Mouse (Mus musculus) liver, embryonic 13.5 days (tissue): ENCODE data around the gene Otub2. TPM values are rescaled to one million over a fixed set of nuclear protein-coding genes. Genes with fewer than 3 reads are reported as not detected.
A peak's percentile ranks its signal among the peaks of the same experiment; 100 is the strongest.

Experiments
- ATAC-seq: fragments of 200-750 bp; cut with Nextera tagmentation; 2 replicates; pipeline ENCODE4 v1.8.0; 2017; ENCODE audit warnings: low read depth, mild to moderate bottlenecking, moderate number of reproducible peaks, moderate library complexity
- DNase-seq: peaks from one replicate; pipeline ENCODE4 v3.0.0; 2022
- H3K27ac ChIP-seq: fragments of 300-500 bp; sonication (generic); 2 replicates; pipeline ENCODE4 v1.5.1; 2015; ENCODE audit warnings: moderate library complexity, mild to moderate bottlenecking, inconsistent platforms
- H3K27me3 ChIP-seq: fragments of 300-500 bp; sonication (generic); 2 replicates; pipeline ENCODE4 v1.6.1; 2015; ENCODE audit warnings: mild to moderate bottlenecking, inconsistent platforms
- H3K36me3 ChIP-seq: fragments of 300-500 bp; sonication (generic); 2 replicates; pipeline ENCODE4 v1.6.1; 2015; ENCODE audit warnings: mild to moderate bottlenecking, inconsistent platforms
- H3K4me1 ChIP-seq: fragments of 300-500 bp; sonication (generic); replicated peaks from 2 replicates; pipeline ENCODE4 v1.6.1; 2015; ENCODE audit warnings: inconsistent platforms
- H3K4me2 ChIP-seq: fragments of 300-500 bp; sonication (generic); 2 replicates; pipeline ENCODE4 v1.6.1; 2015; ENCODE audit warnings: inconsistent platforms, mild to moderate bottlenecking, moderate library complexity
- H3K4me3 ChIP-seq: fragments of 300-500 bp; sonication (generic); replicated peaks from 2 replicates; pipeline ENCODE4 v1.5.1; 2015; ENCODE audit warnings: mild to moderate bottlenecking, inconsistent platforms
- H3K9ac ChIP-seq: fragments of 300-500 bp; sonication (generic); 2 replicates; pipeline ENCODE4 v1.6.1; 2015; ENCODE audit warnings: mild to moderate bottlenecking, inconsistent platforms
- H3K9me3 ChIP-seq: fragments of 300-500 bp; sonication (generic); replicated peaks from 2 replicates; pipeline ENCODE4 v1.6.1; 2016; ENCODE audit warnings: inconsistent platforms
- WGBS: fragments of 180-500 bp; shearing (Covaris S2); methylation state at CpG from one replicate; pipeline ENCODE4 v1.1.7; 2015; ENCODE audit not compliant: insufficient replicate concordance; 5-methylcytosine and 5-hydroxymethylcytosine counted together
- polyA plus RNA-seq: library from polyadenylated mRNA; unstranded; fragments of >200 nt; fragmentation: Nextera tagmentation; extraction: Ambion mirVana; gene quantifications from 2 replicates; pipeline ENCODE4 v1.2.1, GENCODE M21; 2015

Otub2 gene
- polyA plus RNA-seq, 1 experiment from 2014 or later = 20.8 TPM

DNA sequence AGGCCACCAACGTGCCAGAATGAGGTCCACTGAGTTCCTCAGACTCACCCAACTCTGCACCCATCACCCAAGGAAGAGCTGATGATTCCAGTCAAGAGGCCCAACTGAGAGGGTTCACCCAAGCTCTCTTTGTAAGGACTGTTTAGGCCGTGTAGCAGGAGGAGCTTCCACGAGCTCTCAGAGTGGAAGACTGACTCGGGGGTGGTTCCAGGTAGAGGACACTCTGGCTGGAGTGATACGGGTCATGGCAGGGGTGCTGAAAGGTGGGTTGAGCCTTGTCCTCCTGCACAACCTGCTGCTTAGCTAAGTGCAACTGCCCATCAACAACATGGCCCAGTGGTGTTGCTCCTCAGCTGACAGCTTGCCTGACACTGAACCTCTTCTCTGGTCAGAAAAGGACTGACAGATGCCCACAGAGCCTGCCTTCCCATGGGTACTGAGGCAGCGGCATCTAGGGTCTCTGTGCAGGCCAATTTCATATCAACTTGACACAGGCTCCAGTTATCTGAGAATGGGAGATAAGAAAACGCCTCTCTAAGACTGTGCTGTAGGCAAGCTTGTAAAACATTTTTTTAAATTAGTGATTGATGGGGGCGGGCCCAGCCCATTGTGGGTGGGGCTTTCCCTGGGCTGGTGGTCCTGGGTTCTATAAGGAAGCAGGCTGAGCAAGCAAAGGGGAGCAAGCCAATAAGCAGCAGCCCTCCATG lies 14.8 kb upstream of the Otub2 start:
- Histone ChIP-seq H3K4me2 (peak overlapping the region; percentile 36), H3K9me3 (no peaks in the 10 kb centered on the region)
- DNase-seq = peak; percentile 57

DNA sequence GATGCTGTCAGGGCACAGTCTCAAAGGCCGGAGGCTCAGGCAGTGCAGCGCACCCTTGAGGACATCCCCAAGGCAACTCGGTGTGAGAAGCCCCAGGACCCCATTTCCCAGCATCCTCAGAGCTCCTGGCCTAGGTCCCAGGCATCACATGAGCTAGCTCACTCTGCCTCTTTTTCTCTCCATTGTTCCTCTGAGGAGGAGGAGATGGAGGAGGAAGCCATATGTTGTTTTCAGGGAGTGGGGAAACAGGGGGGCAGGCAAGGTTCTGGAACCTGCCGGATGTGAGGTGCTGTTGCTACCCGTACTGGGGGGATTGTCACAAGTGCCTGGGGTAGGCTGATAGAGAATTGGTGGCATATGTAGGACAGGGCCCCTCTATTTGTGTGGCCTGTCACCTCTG lies 12.4 kb upstream of the Otub2 start:
- Histone ChIP-seq H3K27ac (no peak overlapping the region), H3K9me3 (no peaks in the 10 kb centered on the region), H3K27me3 (peaks cover 6% of the 10 kb centered on the region), H3K4me3 (no peak overlapping the region), H3K9ac (no peak overlapping the region), H3K4me2 (no peak overlapping the region), H3K36me3 (no peaks in the 10 kb centered on the region), H3K4me1 (peaks cover 27% of the 10 kb centered on the region)
- ATAC-seq (no peak), DNase-seq (no peak)
- WGBS = 66% methylated on average over 5 of the region's 5 CpGs

More for the DNA sequence above, 14.8 kb upstream of the Otub2 start:
- Histone ChIP-seq H3K27ac (peak overlapping the region; percentile 43; the same call in 1 of the 2 replicates), H3K4me3 (0 out of 2 replicates have a peak overlapping the region, but pooled peaks have one; percentile 14), H3K36me3 (no peaks in the 10 kb centered on the region), H3K9ac (peak overlapping the region; percentile 41; the same call in 1 of the 2 replicates), H3K27me3 (peaks cover 15% of the 10 kb centered on the region), H3K4me1 (peaks cover 30% of the 10 kb centered on the region)
- WGBS = 20% methylated on average over 8 of the region's 8 CpGs
- peak; percentile 93 for ATAC-seq

DNA sequence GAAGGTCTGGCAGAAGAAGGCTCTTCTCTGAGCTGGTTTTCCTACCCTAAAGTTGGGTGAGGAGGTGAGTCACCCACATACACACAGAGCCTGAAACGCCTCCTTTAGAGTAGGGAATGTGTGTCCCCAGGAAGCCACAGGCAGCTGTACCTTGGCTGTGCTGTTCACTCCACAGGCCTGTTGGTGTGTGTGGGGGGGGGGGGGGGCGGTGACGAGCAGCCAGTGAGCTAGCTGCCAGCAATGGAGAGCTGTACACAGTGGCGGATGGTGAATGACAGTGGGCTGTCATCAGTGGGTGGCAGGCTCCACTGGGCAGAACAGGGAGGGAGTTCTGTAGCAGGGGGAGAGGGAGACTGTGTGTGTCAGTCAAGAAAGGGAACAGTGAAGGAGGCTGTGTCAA lies 11.7 kb upstream of the Otub2 start:
- Histone ChIP-seq H3K27ac (no peak overlapping the region), H3K4me2 (no peak overlapping the region), H3K4me1 (peaks cover 27% of the 10 kb centered on the region), H3K36me3 (no peaks in the 10 kb centered on the region), H3K9me3 (no peaks in the 10 kb centered on the region), H3K27me3 (peaks cover 3% of the 10 kb centered on the region; the same call in 1 of the 2 replicates), H3K9ac (no peak overlapping the region), H3K4me3 (no peak overlapping the region)
- 63% methylated on average over 4 of the region's 4 CpGs for WGBS
- no peak for ATAC-seq
- DNase-seq = no peak

DNA sequence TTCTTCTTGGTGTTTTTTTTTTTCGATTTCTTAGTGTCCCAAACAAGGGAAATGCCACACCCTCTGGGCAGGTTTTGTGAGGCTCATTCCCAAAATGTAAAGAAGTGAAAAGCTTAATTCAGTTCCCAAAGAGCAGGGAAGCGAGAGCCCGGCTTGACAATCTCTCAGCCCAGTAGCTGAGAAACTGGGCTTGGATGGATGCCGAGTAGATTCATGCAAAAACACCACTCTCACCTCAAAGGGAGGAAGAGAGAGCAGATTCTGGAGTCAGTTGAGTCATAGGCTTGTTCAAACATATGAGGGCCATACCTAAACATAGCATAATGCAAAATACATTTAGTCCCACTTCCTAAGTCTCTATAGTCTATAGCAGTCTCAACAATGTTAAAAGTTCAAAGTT lies 8.3 kb upstream of the Otub2 start:
- Histone ChIP-seq H3K36me3 (no peaks in the 10 kb centered on the region), H3K4me3 (no peak overlapping the region), H3K9me3 (no peaks in the 10 kb centered on the region), H3K9ac (no peak overlapping the region), H3K27me3 (0 out of 2 replicates have a peak, but pooled peaks cover under 1% of the 10 kb centered on the region), H3K4me2 (no peak overlapping the region), H3K27ac (no peak overlapping the region), H3K4me1 (0 out of 2 replicates have a peak, but pooled peaks cover 5% of the 10 kb centered on the region)
- DNase-seq = no peak
- WGBS = 63% methylated on average over 4 of the region's 4 CpGs
- no peak for ATAC-seq

DNA sequence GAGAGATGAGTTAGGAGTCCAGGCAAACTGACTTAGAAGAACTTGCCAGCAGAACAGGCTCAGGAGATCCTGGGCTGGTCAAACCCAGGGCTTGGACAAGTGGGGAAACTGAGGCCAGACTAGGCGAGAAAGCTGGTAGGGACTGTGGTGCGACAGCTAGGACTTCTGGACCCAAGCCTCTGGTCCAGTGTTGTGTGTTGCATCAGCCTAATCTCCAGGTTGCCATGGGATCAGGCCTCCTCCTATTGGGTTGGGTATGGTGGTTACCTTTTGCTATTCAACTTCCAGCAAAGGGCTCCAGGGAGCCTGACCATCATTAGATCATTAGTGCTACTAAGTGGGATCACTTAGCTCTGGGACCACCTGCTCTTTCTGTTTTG lies 856 bp downstream of the Otub2 start:
- Histone ChIP-seq H3K9ac (peak overlapping the region; percentile 97), H3K4me2 (peak overlapping the region; percentile 82), H3K36me3 (peaks cover 26% of the 10 kb centered on the region), H3K4me1 (peaks cover 71% of the 10 kb centered on the region), H3K27ac (peak overlapping the region; percentile 99), H3K27me3 (no peaks in the 10 kb centered on the region), H3K4me3 (peak overlapping the region; percentile 94), H3K9me3 (no peaks in the 10 kb centered on the region)
- ATAC-seq = peak; percentile 10; the same call in 1 of the 2 replicates
- DNase-seq = peak; percentile 59
- WGBS = 45% methylated on average over 2 of the region's 2 CpGs

DNA sequence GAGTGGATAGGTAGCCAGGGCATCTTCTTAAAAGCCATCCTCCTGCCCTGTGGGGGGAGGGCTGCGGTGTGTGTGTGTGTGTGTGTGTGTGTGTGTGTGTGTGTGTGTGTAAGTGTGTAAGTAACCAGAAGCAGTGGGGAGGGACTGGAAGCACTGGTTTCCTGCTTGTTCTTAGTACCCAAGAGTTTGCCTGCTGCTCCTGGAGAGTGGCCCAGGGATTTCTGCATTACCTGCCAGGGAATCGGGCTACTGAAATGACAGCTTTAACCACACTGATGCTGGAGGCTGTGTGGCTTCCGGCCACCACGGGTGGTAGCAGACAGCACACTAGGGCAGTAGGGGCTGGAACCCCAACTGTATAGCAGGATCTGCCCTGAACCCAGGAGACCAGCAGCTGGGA lies 1.5 kb downstream of the Otub2 start:
- H3K4me2 ChIP-seq = peak overlapping the region; percentile 82
- WGBS = 56% methylated on average over 4 of the region's 4 CpGs
- H3K4me1 ChIP-seq = peaks cover 75% of the 10 kb centered on the region
- H3K27ac ChIP-seq = peak overlapping the region; percentile 99
- ATAC-seq = no peak
- no peak for DNase-seq
- H3K36me3 ChIP-seq = peaks cover 26% of the 10 kb centered on the region
- no peaks in the 10 kb centered on the region for H3K9me3 ChIP-seq
- H3K9ac ChIP-seq = peak overlapping the region; percentile 97
- H3K27me3 ChIP-seq = no peaks in the 10 kb centered on the region
- peak overlapping the region; percentile 94 for H3K4me3 ChIP-seq

DNA sequence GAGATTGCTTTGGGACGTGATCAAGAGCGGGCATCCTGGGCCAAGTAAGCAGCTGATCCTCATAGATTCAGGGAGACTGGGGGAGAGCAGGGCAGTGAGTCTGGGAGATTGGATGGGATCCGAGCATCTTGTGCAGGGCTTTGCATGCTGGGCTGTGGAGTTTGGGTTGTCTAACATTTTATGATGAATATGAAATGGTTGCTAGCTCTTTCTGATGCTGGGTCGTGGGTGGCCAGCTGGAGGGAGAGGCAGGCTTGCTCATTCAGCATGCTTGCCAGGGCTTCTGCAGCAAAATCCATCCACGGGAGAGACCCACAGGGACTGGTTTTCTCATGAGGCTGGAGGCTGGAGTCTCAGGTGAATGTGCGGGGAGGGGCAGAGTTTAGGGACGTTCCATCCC lies 2.6 kb downstream of the Otub2 start:
- Histone ChIP-seq H3K4me1 (peaks cover 83% of the 10 kb centered on the region), H3K9me3 (no peaks in the 10 kb centered on the region), H3K27me3 (no peaks in the 10 kb centered on the region), H3K4me2 (peak overlapping the region; percentile 82), H3K9ac (peak overlapping the region; percentile 97), H3K27ac (peak overlapping the region; percentile 99), H3K36me3 (peaks cover 31% of the 10 kb centered on the region), H3K4me3 (peak overlapping the region; percentile 94)
- DNase-seq (no peak), ATAC-seq (no peak)
- 85% methylated on average over 7 of the region's 7 CpGs for WGBS

DNA sequence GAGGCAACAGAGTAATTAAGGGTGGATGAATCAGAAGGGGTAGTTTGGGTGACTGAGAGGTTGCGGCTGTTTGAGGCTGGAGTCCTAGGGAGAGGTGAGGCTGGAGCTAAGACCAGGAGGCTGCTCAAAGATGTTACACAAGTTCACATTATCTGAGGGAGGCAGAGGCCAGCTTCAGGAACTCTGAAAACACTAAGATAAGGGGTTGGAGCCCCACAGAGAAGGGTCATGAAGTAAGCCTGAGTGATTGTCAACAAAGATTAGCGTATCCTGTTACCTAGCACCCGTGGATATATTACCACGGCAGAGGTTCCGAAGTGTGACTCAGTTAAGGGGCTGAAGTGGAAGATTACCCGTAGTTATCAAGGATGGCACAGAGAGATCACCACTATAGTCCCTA lies 5.0 kb downstream of the Otub2 start:
- peak overlapping the region; percentile 48 for H3K4me3 ChIP-seq
- peak overlapping the region; percentile 99 for H3K27ac ChIP-seq
- no peaks in the 10 kb centered on the region for H3K9me3 ChIP-seq
- peak overlapping the region; percentile 81 for H3K9ac ChIP-seq
- peak; percentile 91 for ATAC-seq
- H3K4me1 ChIP-seq = peaks cover 87% of the 10 kb centered on the region
- H3K4me2 ChIP-seq = peak overlapping the region; percentile 82
- H3K36me3 ChIP-seq = peaks cover 38% of the 10 kb centered on the region
- 4% methylated on average over 6 of the region's 6 CpGs for WGBS
- DNase-seq = peak; percentile 85
- no peaks in the 10 kb centered on the region for H3K27me3 ChIP-seq

DNA sequence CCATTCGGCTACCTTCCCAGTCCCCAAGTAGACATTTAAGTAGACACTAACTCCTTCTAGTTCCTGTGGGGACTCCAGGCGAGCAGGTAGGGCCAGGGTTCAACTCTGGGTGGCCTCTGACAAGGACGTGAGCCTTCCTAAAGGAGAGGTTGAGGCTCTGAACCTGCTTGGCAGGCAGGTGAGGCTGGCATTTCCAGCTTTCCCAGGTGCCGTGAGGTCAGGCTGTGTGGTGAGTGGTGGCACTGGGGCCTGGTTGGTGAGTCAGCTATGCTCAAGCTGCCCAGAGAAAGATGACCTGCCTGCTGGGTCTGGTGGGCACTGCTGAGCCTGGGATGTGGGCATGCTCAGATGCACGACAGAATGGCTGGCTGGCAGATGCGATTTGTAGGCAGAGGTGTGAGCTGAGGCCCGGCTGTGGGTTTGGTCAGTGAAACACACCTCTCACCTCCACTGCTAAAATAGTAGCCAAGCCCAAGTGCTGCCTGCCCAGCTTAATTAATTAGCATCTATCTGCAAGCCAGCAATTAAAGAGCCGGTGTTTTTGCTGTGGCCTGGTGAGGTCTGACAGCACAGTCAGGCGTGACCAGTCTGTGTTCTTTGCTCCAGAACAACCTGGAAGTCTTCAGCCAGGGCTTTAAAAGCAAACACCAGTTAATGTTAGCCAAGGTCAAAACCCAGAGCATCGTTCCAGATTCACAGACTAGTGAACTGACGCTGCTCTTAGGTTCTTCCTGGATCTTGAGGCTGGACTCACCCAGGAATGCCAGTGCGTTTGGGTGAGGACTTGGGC lies 7.2 kb downstream of the Otub2 start:
- Histone ChIP-seq H3K9ac (peak overlapping the region; percentile 30; the same call in 1 of the 2 replicates), H3K4me2 (0 out of 2 replicates have a peak overlapping the region, but pooled peaks have one; percentile 3), H3K36me3 (peaks cover 49% of the 10 kb centered on the region), H3K9me3 (no peaks in the 10 kb centered on the region), H3K4me1 (peaks cover 68% of the 10 kb centered on the region), H3K4me3 (no peak overlapping the region), H3K27me3 (no peaks in the 10 kb centered on the region), H3K27ac (peak overlapping the region; percentile 21)
- no peak for ATAC-seq
- no peak for DNase-seq
- WGBS = 80% methylated on average over 12 of the region's 12 CpGs

DNA sequence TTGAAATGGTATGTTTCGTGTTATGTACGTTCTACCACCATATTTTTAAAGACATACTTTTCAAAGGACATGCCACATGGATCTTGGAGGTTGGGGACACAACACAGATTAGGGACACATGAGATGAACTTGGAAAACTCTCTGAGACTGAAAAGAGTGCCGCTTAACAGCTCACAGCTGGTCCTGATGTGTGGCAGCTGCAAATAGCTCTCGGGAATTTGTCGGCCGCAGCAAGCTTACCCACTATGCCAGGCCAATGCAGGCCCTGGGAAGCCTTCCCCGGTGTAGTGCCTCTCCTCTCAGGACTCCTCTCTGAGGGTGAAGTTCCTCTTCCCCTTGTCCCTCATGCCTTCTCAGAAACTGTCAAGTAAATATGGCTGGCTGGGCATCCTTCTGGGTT lies 8.3 kb downstream of the Otub2 start:
- no peak overlapping the region for H3K27ac ChIP-seq
- peaks cover 49% of the 10 kb centered on the region for H3K36me3 ChIP-seq
- ATAC-seq (no peak), DNase-seq (no peak)
- peaks cover 57% of the 10 kb centered on the region for H3K4me1 ChIP-seq
- no peaks in the 10 kb centered on the region for H3K9me3 ChIP-seq
- no peak overlapping the region for H3K4me2 ChIP-seq
- no peak overlapping the region for H3K9ac ChIP-seq
- WGBS = 78% methylated on average over 7 of the region's 7 CpGs
- H3K27me3 ChIP-seq = no peaks in the 10 kb centered on the region
- no peak overlapping the region for H3K4me3 ChIP-seq

DNA sequence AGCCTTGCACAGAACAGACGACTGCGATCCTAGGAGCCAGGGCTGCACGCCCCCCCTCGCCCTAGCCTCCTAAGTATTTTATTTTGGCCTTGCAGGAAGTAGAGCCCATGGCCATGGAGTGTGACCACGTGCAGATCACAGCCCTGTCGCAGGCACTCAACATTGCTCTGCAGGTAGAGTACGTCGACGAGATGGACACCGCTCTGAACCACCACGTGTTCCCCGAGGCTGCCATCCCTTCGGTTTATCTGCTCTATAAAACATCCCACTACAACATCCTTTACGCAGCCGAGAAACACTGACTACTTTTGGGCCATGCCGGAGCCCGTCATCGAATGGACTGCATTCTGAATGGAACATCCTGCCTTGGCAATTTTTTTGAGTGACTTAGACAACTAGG lies 15.6 kb downstream of the Otub2 start:
- peaks cover 96% of the 10 kb centered on the region for H3K36me3 ChIP-seq

More for the DNA sequence above, 15.6 kb downstream of the Otub2 start:
- no peak for DNase-seq
- H3K4me1 ChIP-seq = peaks cover 4% of the 10 kb centered on the region; the same call in 1 of the 2 replicates
- WGBS = 83% methylated on average over 18 of the region's 18 CpGs
- no peak for ATAC-seq
- H3K27me3 ChIP-seq = no peaks in the 10 kb centered on the region
- H3K27ac ChIP-seq = no peak overlapping the region
- no peak overlapping the region for H3K4me2 ChIP-seq
- H3K9ac ChIP-seq = no peak overlapping the region
- no peak overlapping the region for H3K4me3 ChIP-seq
- no peaks in the 10 kb centered on the region for H3K9me3 ChIP-seq
